Mouse (Mus musculus) thymus, postnatal 0 days (tissue): ENCODE data around the gene Dock8. TPM values are rescaled to one million over a fixed set of nuclear protein-coding genes. Genes with fewer than 3 reads are reported as not detected.
A peak's percentile ranks its signal among the peaks of the same experiment; 100 is the strongest.

Source experiments
- DNase-seq: peaks from one replicate; pipeline ENCODE4 v3.0.0-alpha.2; 2015; ENCODE audit warnings: low spot score
- polyA plus RNA-seq: library from polyadenylated mRNA; unstranded; fragments of >200 nt; fragmentation: Nextera tagmentation; extraction: Ambion mirVana; gene quantifications from 2 replicates; pipeline ENCODE4 v1.2.1, GENCODE M21; 2015

Gene Dock8
- polyA plus RNA-seq, 1 experiment from 2014 or later = 80.1 TPM

DNA sequence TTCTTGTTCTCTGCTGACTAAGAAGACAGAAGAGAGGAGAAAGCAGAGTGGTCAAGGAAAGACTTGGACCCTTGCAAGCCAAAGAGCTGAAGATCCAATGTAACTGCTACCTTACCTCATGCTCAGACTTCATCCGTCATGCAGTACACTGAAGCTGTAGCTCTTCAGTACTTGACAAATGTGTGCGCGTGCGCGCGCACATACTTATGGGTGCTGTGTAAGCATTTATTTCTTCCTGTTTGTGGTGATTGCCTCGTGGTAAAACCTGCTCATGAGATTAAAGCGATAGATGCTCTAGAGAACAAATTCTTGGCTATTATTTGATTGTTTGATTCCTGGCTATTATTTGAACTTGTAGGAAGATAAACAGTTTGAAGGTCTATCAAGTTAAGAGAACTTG is 58.5 kb downstream of the Dock8 start:
- DNase-seq = peak; percentile 14

DNA sequence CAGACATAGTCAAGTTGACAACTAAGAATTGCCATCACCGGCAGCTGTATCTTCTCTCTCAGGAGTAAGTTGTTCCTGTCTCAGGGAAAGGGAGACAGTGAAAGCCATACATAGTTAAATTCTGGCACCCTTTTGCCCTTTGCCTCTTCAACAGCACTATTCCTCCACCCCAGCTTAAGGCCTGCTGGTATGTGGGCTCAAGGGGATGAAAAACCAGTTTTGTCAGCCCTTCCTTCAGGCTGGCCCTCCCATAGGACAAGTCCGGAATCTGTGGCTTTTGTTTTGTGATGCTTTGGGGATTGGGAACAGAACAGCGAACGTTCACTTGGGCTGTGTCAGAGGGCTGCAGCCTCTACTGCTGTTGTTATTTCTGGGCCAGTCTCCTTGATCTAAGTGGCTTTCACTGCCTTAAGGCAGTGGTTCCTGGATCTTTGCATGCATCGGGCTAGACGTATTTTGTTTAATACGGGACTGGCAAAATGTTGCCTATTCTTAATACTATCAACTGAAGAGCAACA is 60.6 kb downstream of the Dock8 start:
- DNase-seq = no peak

DNA sequence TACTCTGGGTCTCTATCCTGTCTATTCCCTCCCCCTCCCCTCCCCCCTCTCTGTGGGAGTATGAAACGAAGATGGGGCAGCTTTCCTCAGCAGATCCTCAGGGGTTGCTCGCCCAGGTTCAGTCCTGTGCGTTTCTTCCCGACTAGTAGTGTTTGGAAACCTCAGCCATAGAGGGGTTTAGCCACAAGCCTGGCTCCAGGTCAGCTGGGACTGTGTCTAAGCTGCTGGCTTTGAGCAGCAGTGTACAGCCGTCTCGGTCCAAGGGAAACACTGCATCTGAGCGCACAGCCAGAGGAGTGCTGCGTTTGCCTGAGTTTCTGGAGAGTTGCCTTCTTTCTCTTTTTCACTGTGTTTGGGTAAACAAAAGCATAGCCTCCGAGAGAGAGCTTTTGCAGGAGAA is 61.0 kb downstream of the Dock8 start:
- no peak for DNase-seq

DNA sequence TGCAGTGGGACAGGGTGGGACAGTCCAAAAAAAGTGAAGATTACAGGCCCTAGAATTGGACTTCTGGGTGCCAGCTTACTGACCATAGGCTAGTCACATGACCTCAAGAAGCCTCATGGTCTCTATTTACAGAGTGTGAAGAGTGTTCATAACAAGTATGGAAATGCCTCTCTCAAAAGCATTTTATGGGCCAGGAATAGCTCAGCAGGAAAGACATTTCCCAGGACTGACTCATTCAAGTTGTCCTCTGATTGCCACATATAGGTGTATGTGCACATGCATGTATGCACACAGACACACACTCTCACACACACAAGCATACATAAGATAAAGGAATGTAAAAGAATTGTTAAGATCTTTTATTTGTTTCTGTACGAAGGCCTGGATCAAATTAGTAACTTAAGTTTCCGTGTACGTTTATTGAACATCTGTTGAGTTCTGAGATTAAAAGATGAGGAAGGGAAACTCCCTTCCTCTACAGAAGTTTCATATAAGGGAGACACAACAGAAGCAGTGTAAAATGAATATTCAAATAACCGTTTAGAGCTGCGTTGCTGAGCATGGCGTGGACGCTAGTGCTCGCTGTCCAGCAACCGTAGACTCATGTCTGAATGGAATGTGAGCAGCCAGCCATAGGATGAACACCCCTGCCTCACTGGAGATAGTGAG is 63.0 kb downstream of the Dock8 start:
- DNase-seq = no peak

DNA sequence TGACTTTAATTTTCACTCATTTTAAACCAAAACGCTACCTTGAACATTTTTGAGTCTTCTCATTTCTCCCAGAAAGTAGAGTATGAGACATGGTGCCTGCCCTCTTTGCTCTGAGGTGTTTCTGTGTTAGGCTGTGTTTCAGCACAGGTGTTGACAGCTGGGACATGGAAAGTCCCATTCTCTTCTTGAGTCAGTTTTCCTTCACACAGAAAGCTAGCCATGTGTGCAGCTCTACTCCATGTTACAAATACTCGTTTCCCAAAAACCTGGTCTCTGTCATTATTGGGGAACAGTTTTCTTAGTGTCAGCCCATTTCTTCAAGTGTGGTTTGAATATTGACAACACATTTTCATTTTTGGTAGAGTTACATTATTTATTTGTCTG is 63.5 kb downstream of the Dock8 start:
- no peak for DNase-seq

DNA sequence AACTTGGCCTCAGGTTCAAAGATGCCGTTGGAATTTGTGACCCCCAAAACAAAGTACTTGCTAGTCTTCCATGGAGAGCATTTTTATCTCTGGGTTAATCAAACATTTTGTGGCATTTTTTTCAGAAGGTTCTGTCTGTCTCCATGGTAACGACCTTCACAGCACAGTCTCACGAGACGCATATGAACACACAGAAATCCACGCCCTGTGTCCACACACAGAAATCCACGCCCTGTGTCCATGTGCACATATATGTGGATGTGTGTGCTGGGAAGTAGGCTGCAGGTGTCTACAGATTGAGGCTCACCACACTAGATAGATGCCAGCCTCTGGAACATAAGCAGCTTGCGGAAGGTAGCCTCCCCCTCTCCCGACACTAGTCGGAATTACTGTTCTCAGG is 66.9 kb downstream of the Dock8 start:
- no peak for DNase-seq

DNA sequence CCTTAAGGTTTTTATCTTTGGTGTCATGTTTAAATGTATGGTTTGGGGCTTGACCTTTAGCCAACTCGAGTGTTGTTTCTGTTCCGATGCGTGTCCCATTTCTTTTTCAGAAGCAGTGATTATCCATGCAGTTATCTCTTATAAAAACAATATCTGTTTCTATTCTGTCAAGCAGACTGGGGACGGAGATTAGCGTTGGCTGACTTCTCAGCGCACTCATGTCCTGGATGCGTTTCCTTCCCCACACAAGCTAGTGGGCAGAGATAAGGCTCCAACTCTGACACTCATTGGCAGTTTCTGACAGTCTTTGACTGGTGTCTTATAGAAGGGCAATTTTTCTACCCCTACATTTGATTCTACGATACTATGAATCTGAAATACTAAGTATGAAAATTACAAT is 69.2 kb downstream of the Dock8 start:
- DNase-seq = no peak

DNA sequence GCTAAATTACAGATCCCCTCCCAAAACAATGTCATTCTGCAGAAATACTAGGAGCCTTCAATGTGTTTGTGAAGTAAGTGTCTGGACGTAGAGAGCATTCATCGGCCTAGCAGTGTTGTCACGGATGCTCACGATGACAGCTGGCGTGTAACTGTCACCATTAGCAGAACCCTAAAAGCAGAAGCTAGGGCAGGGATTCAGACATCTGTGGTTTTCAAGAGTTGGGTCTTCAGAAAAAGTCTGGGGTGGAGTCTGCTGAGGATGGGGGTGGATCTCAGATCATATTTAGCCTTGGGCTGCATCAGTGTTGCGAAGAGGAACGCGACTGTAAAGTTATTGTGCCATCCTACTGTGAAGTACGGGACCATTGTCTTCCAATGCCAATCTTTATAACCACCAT is 73.2 kb downstream of the Dock8 start:
- DNase-seq = no peak

DNA sequence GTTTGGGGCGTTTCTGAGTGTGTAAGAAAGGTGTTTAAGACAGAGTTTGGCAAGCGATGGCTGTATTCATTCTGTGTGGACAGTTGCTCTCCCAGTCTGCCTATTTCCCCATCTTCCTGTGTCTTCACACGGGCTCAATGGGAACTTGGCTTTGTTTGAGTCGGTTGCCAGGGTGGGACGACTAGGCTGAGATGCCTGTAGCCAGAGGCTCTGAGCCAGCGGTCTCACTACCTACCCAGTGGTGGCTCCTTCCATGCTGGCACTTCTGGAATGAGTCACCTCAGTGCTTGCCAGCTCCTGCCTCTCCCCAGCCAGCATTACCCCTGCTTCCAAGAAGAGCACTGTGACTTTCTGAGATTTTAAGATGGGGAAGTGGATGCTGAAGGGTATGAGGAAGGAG is 75.4 kb downstream of the Dock8 start:
- DNase-seq = no peak

DNA sequence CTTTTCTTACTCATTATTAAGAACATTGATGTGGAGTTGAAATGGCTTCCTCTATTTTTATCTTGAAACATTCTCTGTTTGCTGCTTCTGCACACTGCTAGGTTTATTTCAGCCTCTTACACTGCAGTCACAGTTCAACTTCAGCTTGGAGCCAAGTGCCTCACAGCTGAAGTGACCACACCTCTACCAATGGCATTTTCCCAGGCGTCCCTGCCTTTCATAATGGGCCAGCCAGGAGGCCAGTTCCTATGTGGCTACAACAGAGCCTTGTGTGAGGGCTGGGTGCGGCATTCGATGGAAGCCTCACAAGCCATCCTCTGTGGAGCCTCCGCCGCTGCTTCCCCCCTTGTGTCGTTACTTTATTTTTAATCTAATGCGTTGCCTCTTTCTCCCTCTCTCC is 78.3 kb downstream of the Dock8 start:
- DNase-seq = no peak

DNA sequence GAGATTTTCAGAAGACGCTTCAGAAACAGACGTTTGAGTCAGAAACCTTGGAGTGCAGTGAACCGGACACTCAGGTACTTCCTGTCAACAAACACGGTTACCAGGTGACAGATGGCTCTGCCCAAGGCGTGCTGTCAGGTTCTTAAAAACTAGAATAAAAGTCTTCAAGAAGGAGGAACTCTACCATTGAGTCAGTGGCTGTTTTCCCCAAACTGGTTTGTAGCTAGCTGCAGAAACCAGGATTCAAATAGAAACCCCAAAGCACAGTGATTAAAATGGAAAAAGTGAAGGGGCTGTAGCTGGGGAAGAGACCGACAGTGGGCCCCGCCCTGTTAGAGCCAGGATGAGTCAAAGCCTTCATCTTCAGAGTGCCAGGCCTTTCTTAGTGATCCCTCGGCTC is 78.8 kb downstream of the Dock8 start:
- no peak for DNase-seq

DNA sequence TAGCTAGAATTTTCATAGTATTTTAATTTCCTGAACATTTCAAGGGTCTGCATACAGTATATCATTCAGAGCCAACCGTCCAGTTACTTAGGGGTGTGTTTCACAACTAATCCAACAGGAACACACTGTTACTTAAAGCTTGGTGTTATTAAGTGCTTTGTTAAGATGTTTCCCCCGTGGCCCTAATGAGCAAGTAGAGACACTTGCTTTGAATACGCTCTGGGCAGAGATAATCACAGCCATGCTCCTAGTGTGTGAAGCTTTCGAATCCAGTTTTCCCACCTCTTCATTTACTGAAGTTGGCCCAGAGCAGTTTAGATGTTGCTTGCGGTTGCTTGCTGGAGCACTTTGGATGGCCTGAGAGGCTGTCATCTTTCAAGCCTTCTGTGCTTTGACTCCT is 80.8 kb downstream of the Dock8 start:
- no peak for DNase-seq

DNA sequence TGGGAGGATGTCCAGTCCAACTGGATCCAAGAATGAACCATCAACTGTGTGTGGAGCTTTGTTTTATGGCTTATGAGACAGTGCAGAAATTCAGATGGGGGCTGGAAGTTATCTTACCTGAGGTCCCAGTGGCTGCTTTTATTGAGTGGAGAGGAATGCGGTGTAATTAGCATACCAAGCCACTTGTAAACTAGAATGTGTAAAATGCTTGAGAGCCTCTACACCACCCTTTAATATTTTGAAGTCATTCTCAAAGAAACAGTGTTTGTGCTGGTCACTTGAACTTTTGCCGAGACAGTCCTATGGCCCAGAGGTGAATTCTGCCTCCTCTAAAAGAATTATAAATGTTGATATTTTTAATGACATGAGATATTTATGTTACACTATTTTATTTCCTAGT is 83.5 kb downstream of the Dock8 start:
- DNase-seq = no peak

DNA sequence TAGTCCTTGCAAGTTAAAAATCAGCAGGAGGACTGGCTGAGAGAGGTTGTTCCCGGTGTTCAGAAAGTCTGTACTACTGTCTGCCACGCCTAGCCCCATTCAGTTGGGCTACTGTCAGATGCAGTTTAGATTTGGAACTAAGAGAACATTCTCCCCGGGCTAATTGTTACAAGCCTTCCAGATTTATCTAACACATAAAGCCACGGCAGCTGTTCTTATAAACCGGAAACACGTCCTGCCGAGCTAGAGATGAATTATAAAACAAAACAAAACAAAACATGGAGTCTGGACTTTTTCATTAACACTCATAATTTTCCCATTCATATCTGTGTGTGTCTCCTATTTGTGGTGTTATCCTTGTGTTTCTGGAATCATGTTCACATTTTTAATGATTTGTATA is 87.8 kb downstream of the Dock8 start:
- no peak for DNase-seq

DNA sequence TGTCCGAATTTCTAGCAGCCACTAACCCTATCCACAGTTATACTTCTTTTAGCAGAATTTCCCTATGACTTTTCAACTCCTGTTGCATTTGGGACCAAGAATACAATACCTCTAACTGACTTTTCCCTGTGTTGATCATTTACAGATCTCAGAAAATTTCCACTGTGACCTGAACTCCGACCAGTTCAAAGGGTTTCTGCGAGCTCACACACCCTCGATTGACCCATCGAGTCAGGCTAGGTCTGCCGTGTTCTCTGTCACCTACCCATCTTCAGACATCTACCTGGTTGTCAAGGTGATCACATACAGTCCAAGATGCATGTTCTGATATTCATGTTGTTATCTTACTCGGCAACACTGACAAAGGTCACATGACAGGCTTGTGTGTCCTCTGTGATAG is 90.4 kb downstream of the Dock8 start:
- no peak for DNase-seq

DNA sequence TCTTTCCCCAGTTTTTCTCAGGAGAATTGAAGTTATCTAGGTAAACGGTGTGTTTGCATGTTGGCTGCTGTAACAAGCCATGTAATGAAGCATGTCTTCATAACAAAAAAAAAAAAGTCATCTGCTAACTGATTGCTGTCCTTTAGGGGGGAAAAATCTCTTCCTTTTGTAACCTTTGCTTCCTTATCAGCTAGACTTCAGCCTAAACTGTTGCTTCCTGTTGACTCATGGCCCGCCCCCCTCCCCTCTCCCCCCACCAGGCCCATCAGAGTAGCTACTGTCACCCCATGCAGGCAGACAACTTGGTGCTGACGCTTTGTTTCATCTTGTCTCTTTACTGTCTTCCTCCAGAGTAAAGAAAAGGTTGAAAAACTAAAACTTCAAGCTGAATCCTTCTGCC is 95.8 kb downstream of the Dock8 start:
- no peak for DNase-seq

DNA sequence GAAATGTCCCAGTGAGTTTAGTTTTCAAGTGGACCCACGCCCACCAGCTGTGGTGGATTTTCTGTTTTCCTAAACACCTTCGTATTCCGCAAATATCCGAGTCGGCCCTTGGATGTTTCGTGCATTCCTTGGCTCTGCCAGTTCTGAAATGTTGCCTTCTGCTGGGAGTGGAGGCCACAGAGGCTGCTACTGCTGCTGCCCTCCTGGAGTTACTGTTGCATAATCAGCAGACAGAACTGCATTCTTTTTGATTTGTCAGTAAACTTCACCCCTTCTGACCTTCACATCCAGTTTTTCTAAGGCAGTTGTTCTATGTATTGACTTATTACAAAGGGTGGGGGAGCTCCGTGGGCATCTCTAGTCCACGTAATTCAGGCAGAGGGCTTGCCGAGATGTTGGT is 97.0 kb downstream of the Dock8 start:
- DNase-seq = no peak

DNA sequence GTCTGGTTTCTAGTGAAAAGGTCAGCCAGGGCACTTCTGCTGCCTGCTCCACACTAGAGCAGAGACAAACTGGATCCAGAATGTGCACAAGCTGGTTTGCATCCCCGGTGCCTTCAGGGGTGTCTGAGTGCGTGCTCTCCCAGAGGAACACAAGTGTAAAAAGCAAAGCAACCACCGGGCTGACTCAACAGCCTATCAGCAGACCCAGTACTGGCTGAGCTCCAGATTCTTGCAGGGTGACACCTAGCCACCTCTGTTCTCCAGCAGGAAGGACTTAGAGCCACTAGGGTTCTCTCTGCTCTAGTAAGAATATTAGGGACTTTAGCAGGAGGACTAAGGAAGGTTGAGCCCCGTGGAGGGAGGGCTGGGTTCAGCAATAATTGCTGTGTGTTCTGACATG is 97.7 kb downstream of the Dock8 start:
- no peak for DNase-seq

DNA sequence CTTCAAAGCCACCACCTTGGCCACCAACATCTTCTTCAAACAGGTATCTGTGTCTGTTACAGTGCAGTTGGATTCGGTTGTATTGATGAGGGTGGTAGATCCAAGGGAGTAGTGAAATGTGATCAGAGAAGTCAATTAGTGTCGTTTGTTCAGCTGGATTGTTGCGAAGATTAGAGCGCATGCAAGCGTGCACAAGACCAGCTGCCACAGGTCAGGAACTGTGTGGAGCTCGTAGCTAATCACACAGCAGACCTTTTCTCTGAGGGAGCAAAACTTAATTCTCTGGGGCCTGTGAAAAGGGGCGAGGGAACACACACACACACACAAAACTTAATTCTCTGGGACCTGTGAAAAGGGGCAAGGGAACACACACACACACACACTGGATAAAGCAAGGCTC is 98.2 kb downstream of the Dock8 start:
- DNase-seq = no peak

DNA sequence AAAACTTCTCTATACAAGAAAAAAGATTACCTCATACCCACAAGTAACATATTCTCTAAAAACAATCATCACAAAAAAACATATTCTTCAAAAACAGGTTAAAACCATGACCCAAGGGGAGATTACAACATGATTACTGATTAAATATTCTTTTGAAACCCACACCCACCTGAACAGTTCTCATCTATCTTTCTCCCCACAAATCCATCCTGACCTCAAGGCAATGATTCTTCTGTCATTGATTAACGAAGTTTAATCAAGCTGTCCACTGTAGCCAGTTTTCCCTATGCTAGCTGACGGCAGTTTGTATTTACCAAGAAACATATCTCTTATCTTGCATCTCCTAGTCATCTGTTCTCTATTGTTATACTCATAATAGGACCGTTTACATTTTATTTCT is 98.6 kb downstream of the Dock8 start:
- no peak for DNase-seq

DNA sequence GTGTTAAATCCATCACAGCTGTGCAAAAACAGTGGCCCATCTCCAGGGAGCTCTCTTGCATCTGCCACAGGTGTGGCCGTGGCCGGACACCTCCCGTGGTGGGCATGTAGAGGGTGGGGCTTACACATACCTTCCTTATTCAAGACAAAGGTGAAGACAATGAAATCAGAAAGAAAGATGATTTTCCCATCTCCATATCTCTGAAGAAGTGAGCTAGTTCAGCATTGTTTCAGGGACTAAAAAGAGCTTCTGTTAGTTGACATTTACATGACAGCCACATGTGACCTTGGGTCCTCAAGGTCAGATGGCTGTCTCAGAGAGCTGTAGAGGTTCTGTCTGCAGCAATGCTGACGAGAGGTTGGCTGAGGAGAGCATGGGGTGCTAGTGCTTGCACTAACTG is 99.6 kb downstream of the Dock8 start:
- DNase-seq = no peak

DNA sequence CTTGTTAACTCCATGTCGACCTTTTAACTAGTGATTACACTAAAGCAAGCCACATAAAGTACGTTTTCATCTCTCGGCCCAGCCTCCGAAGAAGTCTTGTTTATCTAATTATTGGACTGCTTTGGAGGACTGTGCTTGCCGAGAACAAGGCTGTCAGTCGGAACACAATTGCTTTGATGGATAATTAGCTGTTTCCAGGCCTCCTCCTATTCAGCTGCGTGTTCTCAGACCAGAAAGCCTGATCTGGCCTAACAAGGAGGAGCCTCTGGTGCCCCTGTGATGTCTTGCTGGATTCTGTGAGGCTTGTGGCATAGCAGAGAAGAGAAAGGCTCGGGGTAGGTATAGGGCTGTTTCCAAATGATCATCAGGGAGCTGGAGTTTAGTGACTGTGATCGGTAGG is 106.3 kb downstream of the Dock8 start:
- no peak for DNase-seq

DNA sequence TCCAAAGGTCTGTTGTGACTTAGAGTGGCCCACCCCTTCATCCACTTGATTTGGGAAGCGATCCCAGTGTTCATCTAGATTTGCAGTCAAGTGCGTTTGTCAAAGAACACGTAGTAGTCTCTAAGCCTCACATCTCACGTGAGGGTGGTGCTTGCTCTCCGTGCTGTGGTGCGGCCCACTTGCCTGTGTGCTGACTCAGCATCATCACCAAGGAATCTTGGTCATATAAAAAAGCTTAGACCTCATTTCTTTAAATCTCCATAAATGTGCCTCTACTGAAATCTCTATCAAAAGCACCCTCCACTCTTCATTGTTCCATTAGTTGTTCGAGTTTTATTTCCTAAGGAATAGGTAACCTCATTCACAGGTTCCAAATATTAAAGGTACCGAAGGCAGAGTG is 107.0 kb downstream of the Dock8 start:
- DNase-seq = no peak

DNA sequence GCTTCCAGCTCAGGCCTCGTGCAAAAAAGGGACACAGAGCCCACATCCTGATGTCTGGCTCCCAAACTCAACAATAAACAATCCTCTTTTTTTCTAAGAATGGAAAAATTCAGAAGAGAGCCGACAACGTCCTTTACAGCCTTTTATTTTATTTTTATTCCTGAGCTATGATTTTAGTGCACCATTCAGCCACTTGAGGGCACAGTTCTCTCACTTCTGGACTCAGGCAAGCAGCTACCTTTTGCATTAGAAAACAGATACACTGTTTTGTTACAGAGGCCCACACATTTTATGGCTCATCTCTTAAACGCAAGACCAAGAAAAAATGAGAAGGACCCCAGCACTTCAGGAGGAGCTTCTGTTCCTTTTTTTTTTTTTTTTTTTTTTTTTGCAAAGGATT is 108.1 kb downstream of the Dock8 start:
- no peak for DNase-seq
